Mouse (Mus musculus) lung, adult 2 months (tissue): ENCODE data around the gene Sap18b. TPM values are rescaled to one million over a fixed set of nuclear protein-coding genes. Genes with fewer than 3 reads are reported as not detected.
A peak's percentile ranks its signal among the peaks of the same experiment; 100 is the strongest.
"Not testable (repeated sequence)": the region's sequence is repeated elsewhere in the genome, so short reads cannot be mapped to it uniquely, and the experiment has no call there.

Experiments used
- DNase-seq: peaks from one replicate; pipeline ENCODE4 v3.0.0; 2022
- H3K4me1 ChIP-seq: fragments of 200-500 bp; 2 replicates; pipeline ENCODE4 v1.6.1; 2011; ENCODE audit warnings: low read length; ENCODE audit not compliant: control insufficient read depth, insufficient read depth
- H3K4me3 ChIP-seq: fragments of 200-500 bp; replicated peaks from 2 replicates; pipeline ENCODE3; 2011; ENCODE audit warnings: low read depth, mild to moderate bottlenecking, control low read depth, low read length; ENCODE audit errors: extremely low read depth
- CTCF ChIP-seq: fragments of 200-500 bp; IDR thresholded peaks from 2 replicates; pipeline ENCODE4 v1.5.1; 2011; ENCODE audit warnings: mild to moderate bottlenecking, low read length, control low read depth; ENCODE audit not compliant: insufficient read depth
- POLR2A ChIP-seq: fragments of 200-500 bp; IDR thresholded peaks from 2 replicates; pipeline ENCODE4 v1.6.1; 2011; ENCODE audit warnings: low read depth, mild to moderate bottlenecking, control low read depth, low read length, borderline replicate concordance; ENCODE audit errors: extremely low read depth
- WGBS: fragments of 180-500 bp; shearing (Covaris S2); methylation state at CpG from one replicate; pipeline ENCODE4 v1.1.7; 2018; 5-methylcytosine and 5-hydroxymethylcytosine counted together
- polyA plus RNA-seq: library from polyadenylated mRNA; depleted of rRNA; stranded (reverse); fragments of >200 nt; gene quantifications from 2 replicates; pipeline ENCODE4 v1.2.3, GENCODE M21; 2012

Sap18b gene
- polyA plus RNA-seq, 1 experiment, result 33.3 TPM

DNA sequence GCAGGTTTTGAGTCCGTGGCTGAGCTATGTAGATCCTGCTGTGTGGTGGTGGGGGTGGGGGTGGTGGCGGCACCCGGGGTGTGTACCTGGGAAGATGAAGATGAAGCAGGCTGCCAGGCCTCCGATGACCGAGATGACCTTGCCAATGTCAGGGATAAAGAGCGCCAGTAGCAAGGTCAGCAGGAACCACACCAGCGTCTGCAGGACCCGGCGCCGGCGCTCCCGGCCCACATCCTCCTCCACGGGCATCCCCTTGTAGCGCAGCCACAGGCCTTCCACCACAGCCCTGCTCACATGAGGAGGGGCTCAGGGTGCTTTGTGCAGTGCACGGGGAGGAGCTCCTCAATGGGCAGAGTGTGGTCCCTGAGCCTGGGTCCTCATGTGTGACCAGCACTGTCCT is 16.3 kb downstream of the Sap18b start:
- 91% methylated on average over 15 of the region's 15 CpGs for WGBS
- H3K4me3 ChIP-seq, result no peak overlapping the region
- no peak for DNase-seq
- no peaks in the 10 kb centered on the region for H3K4me1 ChIP-seq
- TF ChIP-seq POLR2A (no peak), CTCF (no peak)

GRCm38 (mm10) chr8:95843968-95844367 is 18.8 kb downstream of the Sap18b start:
- DNase-seq, result no peak
- 93% methylated on average over 6 of the region's 6 CpGs for WGBS
- Histone ChIP-seq H3K4me3 (no peak overlapping the region), H3K4me1 (no peaks in the 10 kb centered on the region)
- TF ChIP-seq CTCF, result no peak
- no peak for TF ChIP-seq POLR2A

DNA sequence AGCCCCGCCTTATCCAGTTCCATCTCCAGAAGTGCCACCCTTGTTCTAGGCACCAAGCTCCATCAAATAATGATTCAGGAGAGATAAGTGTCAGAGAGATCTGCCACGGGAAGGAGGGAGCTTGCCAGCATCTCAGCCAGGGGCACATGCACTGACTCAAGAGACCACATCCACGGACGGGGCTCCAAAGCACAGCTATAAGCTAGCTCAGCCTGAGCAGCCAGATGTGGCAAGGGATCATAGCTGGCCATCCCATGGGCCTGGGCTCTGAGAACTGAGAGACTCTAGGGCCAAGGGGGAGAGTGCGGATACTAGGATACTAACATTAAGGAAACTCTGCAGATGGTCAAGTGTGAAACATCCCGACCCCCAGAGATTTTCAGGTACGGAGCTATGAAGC is 19.9 kb downstream of the Sap18b start:
- WGBS, result 87% methylated on average over 7 of the region's 7 CpGs
- no peak for TF ChIP-seq POLR2A
- no peak for TF ChIP-seq CTCF
- no peaks in the 10 kb centered on the region for H3K4me1 ChIP-seq
- H3K4me3 ChIP-seq, result no peak overlapping the region
- no peak for DNase-seq

DNA sequence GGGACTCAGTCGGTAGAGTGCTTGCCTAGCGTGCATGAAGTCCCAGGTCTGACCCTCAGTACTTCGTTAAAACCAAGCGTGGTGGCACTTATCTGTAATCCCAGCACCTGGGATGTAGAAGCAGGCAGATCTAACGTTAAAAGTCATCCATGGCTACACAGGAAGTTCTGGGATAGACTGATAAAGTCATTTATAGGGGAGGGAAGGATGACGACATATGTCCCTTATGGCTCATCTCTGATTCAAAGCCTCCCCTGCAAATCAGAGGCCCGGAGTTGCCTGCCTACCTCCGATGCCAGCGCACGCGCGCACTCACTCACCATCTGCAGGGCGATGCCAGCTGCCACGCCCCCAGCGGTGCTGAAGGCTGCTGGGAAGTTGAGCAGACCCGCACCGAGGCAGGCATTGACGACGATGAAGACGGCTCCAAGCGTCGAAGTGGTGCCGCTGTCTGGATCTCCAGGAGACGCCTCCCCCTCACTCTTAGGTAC is 23.0 kb downstream of the Sap18b start:
- TF ChIP-seq CTCF, result no peak
- no peak for TF ChIP-seq POLR2A
- Histone ChIP-seq H3K4me3 (no peak overlapping the region), H3K4me1 (0 out of 2 replicates have a peak, but pooled peaks cover 3% of the 10 kb centered on the region)
- 85% methylated on average over 24 of the region's 24 CpGs for WGBS
- DNase-seq, result no peak

- 92% methylated on average over 19 of the region's 19 CpGs for WGBS
- Histone ChIP-seq H3K4me1 (0 out of 2 replicates have a peak, but pooled peaks cover 6% of the 10 kb centered on the region), H3K4me3 (no peak overlapping the region)
- TF ChIP-seq CTCF (no peak), POLR2A (no peak)
- no peak for DNase-seq
Measured at GRCm38 (mm10) chr8:95848734-95849464, 23.8 kb downstream of the Sap18b start.

GRCm38 (mm10) chr8:95850326-95850725 is 25.2 kb downstream of the Sap18b start:
- WGBS, result 88% methylated on average over 2 of the region's 2 CpGs
- no peak for TF ChIP-seq CTCF
- no peak for TF ChIP-seq POLR2A
- H3K4me1 ChIP-seq, result 0 out of 2 replicates have a peak, but pooled peaks cover 6% of the 10 kb centered on the region

GRCm38 (mm10) chr8:95852290-95852689 is 27.1 kb downstream of the Sap18b start:
- TF ChIP-seq POLR2A, result no peak
- TF ChIP-seq CTCF, result no peak
- Histone ChIP-seq H3K4me3 (no peak overlapping the region), H3K4me1 (0 out of 2 replicates have a peak, but pooled peaks cover 6% of the 10 kb centered on the region)
- 25% methylated on average over 4 of the region's 4 CpGs for WGBS
- peak; percentile 43 for DNase-seq

More at GRCm38 (mm10) chr8:95850326-95850725, 25.2 kb downstream of the Sap18b start:
- no peak overlapping the region for H3K4me3 ChIP-seq
- no peak for DNase-seq

- WGBS, result 5% methylated on average over 22 of the region's 22 CpGs
- TF ChIP-seq POLR2A (peak; percentile 58; the same call in 1 of the 2 replicates), CTCF (no peak)
- Histone ChIP-seq H3K4me3 (peak within 1 kb of the TSS; percentile 72), H3K4me1 (0 out of 2 replicates have a peak, but pooled peaks cover 6% of the 10 kb centered on the region)
- DNase-seq, result peak; percentile 68
Measured at GRCm38 (mm10) chr8:95853102-95853843, 28.1 kb downstream of the Sap18b start, which contains the start of gene Slc38a7. TSS of gene Slc38a7 (minus strand) at chr8:95853539.

- no peak for DNase-seq
- WGBS, result 82% methylated on average over 6 of the region's 6 CpGs
- TF ChIP-seq CTCF (no peak), POLR2A (no peak)
- Histone ChIP-seq H3K4me3 (no peak overlapping the region), H3K4me1 (0 out of 2 replicates have a peak, but pooled peaks cover 6% of the 10 kb centered on the region)
Measured at GRCm38 (mm10) chr8:95854174-95854573, 29.0 kb downstream of the Sap18b start.

DNA sequence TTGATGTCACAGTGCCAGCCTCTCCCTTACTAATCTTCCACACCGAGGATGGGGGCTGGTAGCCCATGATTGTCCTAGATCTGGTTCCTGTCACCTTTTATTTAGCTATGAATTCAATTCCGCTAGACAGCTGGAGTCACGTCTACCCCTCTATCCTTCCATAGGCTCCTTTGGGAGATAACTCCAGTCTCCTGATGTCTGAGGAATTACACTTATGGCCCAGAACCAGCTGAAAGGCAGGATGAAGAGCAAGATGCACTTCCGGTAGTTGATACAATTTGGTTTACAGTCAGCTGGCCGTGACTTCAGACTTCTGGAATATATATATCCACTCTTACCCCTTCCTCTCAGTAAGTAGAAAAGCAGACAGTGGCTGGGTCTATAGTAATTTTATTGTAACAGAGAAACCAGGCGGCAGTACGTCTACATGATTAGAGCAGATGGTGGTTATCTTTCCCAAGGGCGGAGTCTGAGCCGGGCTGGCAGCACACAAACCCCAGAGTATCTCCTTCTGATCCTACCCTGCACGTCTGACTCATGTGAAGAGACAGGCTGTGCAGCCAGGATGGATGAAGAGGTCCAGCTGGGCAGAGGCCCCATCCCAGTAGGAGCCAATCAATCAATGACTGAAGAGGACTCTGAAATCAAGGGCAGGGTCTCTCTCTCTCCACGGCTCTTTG is 38.8 kb downstream of the Sap18b start:
- WGBS, result 78% methylated on average over 10 of the region's 11 CpGs
- not testable (repeated sequence) for H3K4me1 ChIP-seq, DNase-seq, H3K4me3 ChIP-seq

- H3K4me3 ChIP-seq, H3K4me1 ChIP-seq, DNase-seq: not testable (repeated sequence)
- WGBS, result 94% methylated on average over 18 of the region's 18 CpGs
Measured at GRCm38 (mm10) chr8:95864851-95865250, 39.7 kb downstream of the Sap18b start.
